In genomic region chr8:87875452-87875851, GRCm38 (mm10) we compare ENCODE assay signal across 8 mouse cellular contexts.
DNase-seq lines count a peak whose midpoint lies in the region; ATAC-seq and TF ChIP-seq lines count a peak whose summit lies in the region.

No protein-coding gene starts in this region.

- no peak for TF ChIP-seq EP300 in liver, postnatal 0 days (IDR thresholded peaks at IDR 0.05; ENCODE audit: low read depth)
- TF ChIP-seq EP300 in heart, postnatal 0 days (IDR thresholded peaks at IDR 0.05; ENCODE audit: low read depth) = no peak

- ATAC-seq in liver, postnatal 0 days = no peak
- ATAC-seq in heart, postnatal 0 days (ENCODE audit: insufficient read depth, low read depth) = 0 out of 2 replicates have a peak, but pooled peaks have one; percentile 30
- no peak for ATAC-seq in neural tube, embryonic 11.5 days (ENCODE audit: insufficient read depth, low FRiP score, low TSS enrichment)

- no peak overlapping the region for H3K4me2 ChIP-seq in liver, postnatal 0 days (ENCODE audit: low read depth, low read length)
- no peak overlapping the region for H3K4me2 ChIP-seq in heart, postnatal 0 days (ENCODE audit: low read depth, low read length)
- no peak overlapping the region for H3K4me2 ChIP-seq in neural tube, embryonic 11.5 days (ENCODE audit: low read depth)

- TF ChIP-seq CTCF in liver, postnatal 0 days (IDR thresholded peaks at IDR 0.05; ENCODE audit: low read depth) = no peak
- TF ChIP-seq CTCF in heart, postnatal 0 days (IDR thresholded peaks at IDR 0.05; ENCODE audit: low read depth) = no peak

- WGBS in liver, postnatal 0 days (ENCODE audit: insufficient replicate concordance) = 41% methylated on average over 10 of the region's 10 CpGs
- 43% methylated on average over 10 of the region's 10 CpGs for WGBS in heart, postnatal 0 days
- WGBS in neural tube, embryonic 11.5 days = 17% methylated on average over 10 of the region's 10 CpGs

- H3K4me3 ChIP-seq in liver, postnatal 0 days (ENCODE audit: low read depth, low read length) = no peak overlapping the region
- no peak overlapping the region for H3K4me3 ChIP-seq in heart, postnatal 0 days (ENCODE audit: low read depth, low read length)
- H3K4me3 ChIP-seq in neural tube, embryonic 11.5 days (ENCODE audit: low read depth, low read length) = no peak overlapping the region

- H3K9me3 ChIP-seq in liver, postnatal 0 days (ENCODE audit: low read length) = no peaks in the 10 kb centered on the region
- H3K9me3 ChIP-seq in heart, postnatal 0 days (replicated peaks; ENCODE audit: control insufficient read depth, low read length) = no peaks in the 10 kb centered on the region
- no peaks in the 10 kb centered on the region for H3K9me3 ChIP-seq in neural tube, embryonic 11.5 days (ENCODE audit: control insufficient read depth, low read length)

- H3K36me3 ChIP-seq in liver, postnatal 0 days (replicated peaks; ENCODE audit: insufficient read depth, low read length) = no peaks in the 10 kb centered on the region
- H3K36me3 ChIP-seq in heart, postnatal 0 days (replicated peaks; ENCODE audit: control insufficient read depth, insufficient read depth, low read length) = no peaks in the 10 kb centered on the region
- no peaks in the 10 kb centered on the region for H3K36me3 ChIP-seq in neural tube, embryonic 11.5 days (ENCODE audit: control insufficient read depth, insufficient read depth, low read length)

- DNase-seq in liver = peak; percentile 11
- DNase-seq in liver, postnatal 0 days = no peak
- peak; percentile 35 for DNase-seq in embryo, embryonic 9.5 days (ENCODE audit: extremely low spot score)
- DNase-seq in heart, postnatal 0 days (ENCODE audit: low spot score) = peak; percentile 34
- peak; percentile 64 to 72 for DNase-seq in kidney, postnatal 4 days
- DNase-seq in neural tube, embryonic 11.5 days (ENCODE audit: low spot score) = peak; percentile 53
- DNase-seq in thymus, postnatal 14 days = no peak
- no peak for DNase-seq in spleen, adult 18-20 months

- no peak overlapping the region for H3K27ac ChIP-seq in liver, postnatal 0 days (ENCODE audit: low read depth)
- no peak overlapping the region for H3K27ac ChIP-seq in heart, postnatal 0 days (ENCODE audit: low read depth)
- 0 out of 2 replicates have a peak overlapping the region, but pooled peaks have one; percentile 41 for H3K27ac ChIP-seq in neural tube, embryonic 11.5 days (ENCODE audit: low read depth, low read length)

- H3K9ac ChIP-seq in liver, postnatal 0 days (replicated peaks) = no peak overlapping the region
- H3K9ac ChIP-seq in heart, postnatal 0 days (replicated peaks; ENCODE audit: low read depth, low read length) = no peak overlapping the region
- H3K9ac ChIP-seq in neural tube, embryonic 11.5 days (ENCODE audit: low read length) = no peak overlapping the region

- H3K4me1 ChIP-seq in liver, postnatal 0 days (ENCODE audit: insufficient read depth) = no peaks in the 10 kb centered on the region
- peaks cover 3% of the 10 kb centered on the region; the same call in 1 of the 2 replicates for H3K4me1 ChIP-seq in heart, postnatal 0 days (ENCODE audit: control insufficient read depth, insufficient read depth)
- H3K4me1 ChIP-seq in neural tube, embryonic 11.5 days (ENCODE audit: control insufficient read depth, insufficient read depth, low read length) = peaks cover 38% of the 10 kb centered on the region

- H3K27me3 ChIP-seq in liver, postnatal 0 days (ENCODE audit: insufficient read depth, low read length) = no peaks in the 10 kb centered on the region
- no peaks in the 10 kb centered on the region for H3K27me3 ChIP-seq in heart, postnatal 0 days (ENCODE audit: control insufficient read depth, insufficient read depth, low read length)
- H3K27me3 ChIP-seq in neural tube, embryonic 11.5 days (ENCODE audit: control insufficient read depth, insufficient read depth, low read length) = no peaks in the 10 kb centered on the region

Comparison
In these comparisons a context has a peak if more than half of its experiments do, and no peak if none do; other contexts are left out.
1. DNase-seq: peak in liver (single experiment), embryo, embryonic 9.5 days (single experiment), heart, postnatal 0 days (single experiment), kidney, postnatal 4 days (2 of 2) and neural tube, embryonic 11.5 days (single experiment); none in liver, postnatal 0 days (single experiment), thymus, postnatal 14 days (single experiment) and spleen, adult 18-20 months (0 of 2).